Mouse (Mus musculus): ENCODE results near the gene Usp25. TPM values are rescaled to one million over a fixed set of nuclear protein-coding genes. Genes with fewer than 3 reads are reported as not detected.

Gene Usp25
- 34.1 TPM for polyA plus RNA-seq (2021)

DNA sequence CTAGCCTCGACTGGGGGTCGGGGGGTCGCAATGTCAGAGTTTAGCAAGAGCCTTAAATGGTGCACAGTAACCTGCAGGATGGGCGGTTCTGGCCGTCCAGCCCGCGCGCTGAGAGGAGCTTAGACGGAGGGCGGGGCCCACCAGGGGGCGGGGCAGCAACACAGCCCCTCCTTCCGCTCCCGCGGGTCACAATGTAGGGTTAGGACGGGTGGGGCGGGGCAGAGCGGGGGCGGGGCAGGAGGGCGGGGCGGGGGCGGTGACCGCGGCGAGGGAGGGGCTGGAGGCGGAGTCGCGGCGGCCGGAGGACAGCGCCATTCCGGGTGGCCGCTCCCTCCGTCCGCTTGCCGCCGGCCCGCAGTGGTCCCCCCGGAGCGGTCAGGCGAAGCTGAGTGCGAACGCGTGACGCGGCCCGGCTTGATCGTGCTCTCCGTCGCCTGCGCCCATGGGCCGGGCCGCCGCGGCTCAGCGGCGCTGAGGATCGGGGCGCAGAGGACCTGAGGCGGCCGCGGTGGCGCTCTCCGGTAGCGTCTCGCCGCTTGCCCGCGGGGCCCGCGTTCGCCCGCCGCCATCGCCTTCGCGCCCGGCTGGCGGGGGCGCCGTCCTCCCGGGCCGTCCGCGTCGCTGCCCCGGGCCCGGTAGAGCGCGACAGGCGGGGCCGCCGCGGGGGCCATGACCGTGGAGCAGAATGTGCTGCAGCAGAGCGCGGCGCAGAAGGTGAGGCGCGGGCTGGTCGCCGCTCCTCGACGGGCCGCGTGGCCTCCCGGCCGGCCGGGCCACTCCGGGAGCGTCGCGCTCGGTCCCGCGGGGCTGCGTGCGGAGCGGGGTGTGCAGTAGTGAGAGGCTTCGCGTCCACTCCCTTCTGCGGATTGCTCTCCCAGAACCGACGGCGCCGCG is at the start of gene Usp25:
TSS of gene Usp25 (plus strand) at position 280 of the 894 bp plus-strand sequence.
- POLR2A ChIA-PET, result no interaction called here

GRCm38 (mm10) chr16:76967593-76968275 is 45.8 kb upstream of the Usp25 start:
- TF ChIP-seq CTCF (IDR thresholded peaks at IDR 0.05), result no peak
- H3K27me3 ChIP-seq, result peaks cover 12% of the 10 kb centered on the region
- POLR2A ChIA-PET, result no interaction called here
- ATAC-seq, result no peak
- CTCF ChIA-PET, result interaction anchor here (0.9 kb wide), 1 partner anchor 39 kb away, joined by 4 read pairs; no protein-coding TSS in a partner anchor
- in situ Hi-C loops (cut with MboI; ENCODE audit: low pct_unique_long_range_greater_than_20kb), result no loop called here
- no peak for DNase-seq (ENCODE audit: low read depth, low spot score)

More for the DNA sequence above, at the start of gene Usp25:
- no peak for DNase-seq (ENCODE audit: low read depth, low spot score)
- TF ChIP-seq CTCF (IDR thresholded peaks at IDR 0.05), result peak; percentile 35
- in situ Hi-C loops (cut with MboI; ENCODE audit: low pct_unique_long_range_greater_than_20kb), result no loop called here
- peaks cover 22% of the 10 kb centered on the region for H3K27me3 ChIP-seq
- CTCF ChIA-PET, result no interaction called here
- peak; percentile 91 for ATAC-seq

GRCm38 (mm10) chr16:76971211-76971610 is 42.3 kb upstream of the Usp25 start:
- peaks cover 12% of the 10 kb centered on the region for H3K27me3 ChIP-seq
- CTCF ChIA-PET, result no interaction called here
- POLR2A ChIA-PET, result no interaction called here
- ATAC-seq (no peak), DNase-seq (ENCODE audit: low read depth, low spot score) (no peak)
- in situ Hi-C loops (cut with MboI; ENCODE audit: low pct_unique_long_range_greater_than_20kb), result no loop called here
- TF ChIP-seq CTCF (IDR thresholded peaks at IDR 0.05), result no peak

- CTCF ChIA-PET, result no interaction called here
- DNase-seq (ENCODE audit: low read depth, low spot score) (no peak), ATAC-seq (no peak)
- POLR2A ChIA-PET, result no interaction called here
- in situ Hi-C loops (cut with MboI; ENCODE audit: low pct_unique_long_range_greater_than_20kb), result no loop called here
- H3K27me3 ChIP-seq, result peaks cover 27% of the 10 kb centered on the region
- TF ChIP-seq CTCF (IDR thresholded peaks at IDR 0.05), result no peak
These were observed 36.6 kb upstream of the Usp25 start for GRCm38 (mm10) chr16:76976787-76977430.

DNA sequence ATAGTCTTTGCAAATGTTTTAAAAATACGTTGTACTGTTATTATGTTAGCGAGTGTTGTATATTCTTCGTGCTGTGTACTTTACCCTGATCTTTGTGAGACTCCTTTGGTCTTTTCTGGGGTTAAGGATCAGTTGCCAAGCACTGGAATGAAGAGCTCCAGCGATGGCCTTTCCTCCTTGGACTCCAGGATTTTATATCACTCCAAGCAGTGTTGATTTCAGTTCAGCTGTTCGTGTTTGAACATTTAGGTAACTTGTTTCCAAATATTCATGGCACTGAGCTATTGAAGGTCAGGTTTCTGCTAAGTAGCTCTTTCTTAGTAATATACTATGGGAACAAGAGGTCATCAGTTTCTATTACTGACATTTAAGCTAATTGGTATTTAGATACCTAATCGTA is 29.8 kb upstream of the Usp25 start:
- no peak for TF ChIP-seq CTCF (IDR thresholded peaks at IDR 0.05)
- in situ Hi-C loops (cut with MboI; ENCODE audit: low pct_unique_long_range_greater_than_20kb), result no loop called here
- POLR2A ChIA-PET, result no interaction called here

DNA sequence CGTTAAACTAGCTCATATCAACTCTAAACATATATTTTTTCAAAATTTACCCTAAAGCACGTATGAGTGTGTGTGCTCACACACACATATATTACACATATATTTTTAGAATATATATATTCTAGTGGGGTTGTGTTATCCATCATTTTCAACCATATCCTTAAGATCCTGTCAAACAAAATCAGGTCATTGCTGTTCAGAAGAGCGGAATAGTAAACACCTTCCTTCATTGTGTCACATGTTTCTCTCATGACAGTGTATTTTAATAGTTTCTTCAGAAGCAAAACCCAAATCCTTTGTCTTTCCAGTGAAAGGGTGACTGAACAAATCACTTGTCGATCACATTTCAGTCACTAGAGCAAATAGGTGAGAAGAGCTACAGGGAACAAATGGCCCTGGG is 25.8 kb upstream of the Usp25 start:
- DNase-seq (ENCODE audit: low read depth, low spot score), result no peak
- peaks cover 15% of the 10 kb centered on the region for H3K27me3 ChIP-seq
- no peak for ATAC-seq
- CTCF ChIA-PET, result no interaction called here
- no peak for TF ChIP-seq CTCF (IDR thresholded peaks at IDR 0.05)
- POLR2A ChIA-PET, result no interaction called here
- in situ Hi-C loops (cut with MboI; ENCODE audit: low pct_unique_long_range_greater_than_20kb), result no loop called here

More for the DNA sequence above, 29.8 kb upstream of the Usp25 start:
- DNase-seq (ENCODE audit: low read depth, low spot score) (no peak), ATAC-seq (no peak)
- peaks cover 34% of the 10 kb centered on the region for H3K27me3 ChIP-seq
- CTCF ChIA-PET, result no interaction called here

- DNase-seq (ENCODE audit: low read depth, low spot score) (no peak), ATAC-seq (no peak)
- ChIA-PET POLR2A (no interaction called here), CTCF (no interaction called here)
- in situ Hi-C loops (cut with MboI; ENCODE audit: low pct_unique_long_range_greater_than_20kb), result no loop called here
- H3K27me3 ChIP-seq, result peaks cover 20% of the 10 kb centered on the region
- TF ChIP-seq CTCF (IDR thresholded peaks at IDR 0.05), result no peak
These were observed 9.6 kb upstream of the Usp25 start for GRCm38 (mm10) chr16:77003900-77004299.

- ATAC-seq (no peak), DNase-seq (ENCODE audit: low read depth, low spot score) (no peak)
- peaks cover 22% of the 10 kb centered on the region for H3K27me3 ChIP-seq
- POLR2A ChIA-PET, result no interaction called here
- CTCF ChIA-PET, result no interaction called here
- TF ChIP-seq CTCF (IDR thresholded peaks at IDR 0.05), result no peak
- in situ Hi-C loops (cut with MboI; ENCODE audit: low pct_unique_long_range_greater_than_20kb), result no loop called here
These were observed 4.3 kb upstream of the Usp25 start for GRCm38 (mm10) chr16:77009173-77009572.

- H3K27me3 ChIP-seq, result peaks cover 22% of the 10 kb centered on the region
- no peak for ATAC-seq
- no peak for DNase-seq (ENCODE audit: low read depth, low spot score)
- CTCF ChIA-PET, result no interaction called here
- POLR2A ChIA-PET, result no interaction called here
- no peak for TF ChIP-seq CTCF (IDR thresholded peaks at IDR 0.05)
- in situ Hi-C loops (cut with MboI; ENCODE audit: low pct_unique_long_range_greater_than_20kb), result no loop called here
These were observed 1.1 kb downstream of the Usp25 start for GRCm38 (mm10) chr16:77014321-77015211.

All from Patski (cell line).